Mouse (Mus musculus): ENCODE data around the gene Foxm1. TPM values are rescaled to one million over a fixed set of nuclear protein-coding genes. Genes with fewer than 3 reads are reported as not detected.
A peak's percentile ranks its signal among the peaks of the same experiment; 100 is the strongest.

Foxm1 gene
- polyA plus RNA-seq, 1 experiment from 2014 or later: 34.9 TPM

DNA sequence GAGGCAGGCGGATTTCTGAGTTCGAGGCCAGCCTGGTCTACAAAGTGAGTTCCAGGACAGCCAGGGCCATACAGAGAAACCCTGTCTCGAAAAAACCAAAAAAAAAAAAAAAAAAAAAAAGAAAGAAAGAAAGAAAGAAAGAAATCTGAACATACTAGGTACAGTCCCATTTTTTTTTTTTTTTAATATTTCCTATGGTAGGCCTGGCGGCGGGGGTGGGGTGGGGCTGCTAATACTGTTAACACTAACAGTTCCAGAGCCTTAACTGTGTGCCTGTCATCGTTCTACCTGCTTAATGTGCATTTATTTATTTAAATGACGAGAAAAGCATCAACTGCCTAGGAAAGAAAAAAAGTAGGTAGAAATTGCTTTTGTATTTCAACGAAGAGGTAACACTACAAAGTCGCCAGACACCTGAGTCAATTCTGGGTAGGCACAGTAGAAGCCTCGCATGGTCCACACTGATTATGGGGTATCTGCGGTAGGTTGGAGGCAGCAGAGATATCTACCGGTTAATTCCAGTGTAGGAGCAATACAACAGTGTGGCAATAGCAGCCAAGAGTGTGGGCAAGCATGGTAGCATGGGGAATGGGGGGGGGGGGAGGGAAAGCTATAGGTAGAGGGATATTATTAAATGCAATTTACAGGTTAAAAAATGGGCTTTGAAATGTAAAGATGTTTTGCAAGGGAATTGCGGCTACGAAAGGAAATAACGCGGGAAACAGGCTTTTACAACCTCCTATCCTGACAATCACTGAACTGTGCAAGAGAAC, 60.9 kb downstream of the Foxm1 start:
- Histone ChIP-seq H3K9me3 (ENCODE audit: control insufficient read depth, low read depth, low read length) (no peaks in the 10 kb centered on the region), H3K9ac (replicated peaks; ENCODE audit: low read depth, low read length) (peak overlapping the region; percentile 63), H3K4me1 (ENCODE audit: control insufficient read depth, insufficient read depth, low read length) (0 out of 2 replicates have a peak, but pooled peaks cover 3% of the 10 kb centered on the region), H3K27me3 (ENCODE audit: control insufficient read depth, insufficient read depth, low read length) (no peaks in the 10 kb centered on the region), H3K36me3 (ENCODE audit: control insufficient read depth, insufficient read depth, low read length) (peaks cover 4% of the 10 kb centered on the region), H3K4me2 (replicated peaks; ENCODE audit: low read depth, low read length) (peak overlapping the region; percentile 70), H3K27ac (ENCODE audit: low read length) (peak overlapping the region; percentile 90), H3K4me3 (ENCODE audit: low read depth, low read length) (peak overlapping the region; percentile 60)
- ATAC-seq (ENCODE audit: insufficient number of reproducible peaks, insufficient read depth, low FRiP score, low read depth): peak; percentile 39; the same call in 1 of the 2 replicates
- 40% methylated on average over 15 of the region's 16 CpGs for WGBS

DNA sequence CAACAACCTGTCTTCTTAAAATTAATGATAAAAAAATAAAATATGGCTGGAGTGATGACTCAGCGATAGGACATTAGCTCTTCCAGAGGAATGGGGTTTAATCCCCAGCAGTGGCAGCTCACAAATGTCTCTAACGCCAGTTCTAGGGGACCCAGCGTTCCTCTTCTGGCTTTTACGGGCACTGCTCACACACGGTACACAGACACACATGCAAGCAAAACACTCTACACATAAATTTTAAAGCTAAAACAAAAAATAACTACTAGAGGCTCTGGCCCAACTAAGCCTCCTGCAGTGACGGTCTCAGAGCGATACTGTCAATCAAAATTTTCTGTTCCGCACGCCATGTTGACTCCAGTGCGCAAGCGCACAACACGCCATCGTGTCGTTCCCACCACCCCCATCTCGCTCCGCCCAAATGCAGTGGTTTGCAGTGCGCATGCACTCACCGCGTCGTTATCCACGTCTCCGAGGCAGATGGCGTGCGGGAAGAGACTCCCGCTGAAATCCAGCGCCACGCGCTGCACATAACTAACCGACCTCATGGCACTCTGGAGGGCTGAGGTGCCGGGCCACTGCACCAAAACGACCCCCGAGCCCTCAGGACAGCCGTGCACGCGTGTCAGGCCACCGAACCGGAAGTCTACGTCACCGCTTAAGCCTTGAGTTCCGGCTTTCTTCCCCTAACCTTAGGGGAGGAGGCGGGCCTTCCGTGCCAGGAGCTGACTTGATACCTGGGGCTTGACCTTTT, 61.7 kb downstream of the Foxm1 start, which contains the start of gene Itfg2:
TSS of gene Itfg2 (minus strand) at position 663 of the 751 bp plus-strand sequence.
- ATAC-seq (ENCODE audit: insufficient number of reproducible peaks, insufficient read depth, low FRiP score, low read depth): peak; percentile 94
- peak within 1 kb of the TSS; percentile 60 for H3K4me3 ChIP-seq (ENCODE audit: low read depth, low read length)
- H3K27ac ChIP-seq (ENCODE audit: low read length): peak within 1 kb of the TSS; percentile 90
- H3K27me3 ChIP-seq (ENCODE audit: control insufficient read depth, insufficient read depth, low read length): no peaks in the 10 kb centered on the region
- no peaks in the 10 kb centered on the region for H3K9me3 ChIP-seq (ENCODE audit: control insufficient read depth, low read depth, low read length)
- peaks cover 11% of the 10 kb centered on the region for H3K36me3 ChIP-seq (ENCODE audit: control insufficient read depth, insufficient read depth, low read length)
- H3K4me2 ChIP-seq (replicated peaks; ENCODE audit: low read depth, low read length): peak within 1 kb of the TSS; percentile 70
- peak within 1 kb of the TSS; percentile 63 for H3K9ac ChIP-seq (replicated peaks; ENCODE audit: low read depth, low read length)
- 0% methylated on average over 42 of the region's 42 CpGs for WGBS
- 0 out of 2 replicates have a peak, but pooled peaks cover 3% of the 10 kb centered on the region for H3K4me1 ChIP-seq (ENCODE audit: control insufficient read depth, insufficient read depth, low read length)

DNA sequence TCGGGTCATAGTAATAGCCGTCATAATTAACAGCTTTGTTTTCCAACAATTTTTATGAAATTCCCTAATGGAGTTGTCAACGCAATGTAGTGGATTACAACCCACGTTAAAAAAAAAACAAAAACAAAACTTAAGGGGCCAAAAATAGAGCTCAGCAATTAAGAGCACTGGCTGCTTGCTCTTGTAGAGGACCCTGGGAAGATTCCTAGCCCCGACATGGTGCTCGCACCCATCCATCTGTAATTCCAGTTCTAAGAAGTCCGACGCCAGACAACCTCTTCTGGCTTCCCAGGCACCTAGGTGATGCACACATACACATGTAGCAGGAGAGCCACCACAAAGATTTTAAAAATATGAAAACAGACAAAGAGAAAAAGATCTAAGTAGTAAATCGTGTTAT, 62.3 kb downstream of the Foxm1 start:
- H3K4me2 ChIP-seq (replicated peaks; ENCODE audit: low read depth, low read length): peak overlapping the region; percentile 70
- no peaks in the 10 kb centered on the region for H3K9me3 ChIP-seq (ENCODE audit: control insufficient read depth, low read depth, low read length)
- ATAC-seq (ENCODE audit: insufficient number of reproducible peaks, insufficient read depth, low FRiP score, low read depth): no peak
- H3K4me3 ChIP-seq (ENCODE audit: low read depth, low read length): peak overlapping the region; percentile 60
- H3K27me3 ChIP-seq (ENCODE audit: control insufficient read depth, insufficient read depth, low read length): no peaks in the 10 kb centered on the region
- H3K9ac ChIP-seq (replicated peaks; ENCODE audit: low read depth, low read length): peak overlapping the region; percentile 63; the same call in 1 of the 2 replicates
- peak overlapping the region; percentile 90; the same call in 1 of the 2 replicates for H3K27ac ChIP-seq (ENCODE audit: low read length)
- peaks cover 16% of the 10 kb centered on the region for H3K36me3 ChIP-seq (ENCODE audit: control insufficient read depth, insufficient read depth, low read length)
- WGBS: 17% methylated on average over 9 of the region's 9 CpGs
- H3K4me1 ChIP-seq (ENCODE audit: control insufficient read depth, insufficient read depth, low read length): 0 out of 2 replicates have a peak, but pooled peaks cover 3% of the 10 kb centered on the region

Other genes starting within 250 kb of the Foxm1 start
- 124 and 139 TPM in 2 replicates for gene Tspan9, start 219.4 kb upstream of the Foxm1 start, polyA plus RNA-seq (2014; fragmentation: Nextera tagmentation; extraction: Ambion mirVana)
- gene Tead4, start 62.1 kb upstream of the Foxm1 start, polyA plus RNA-seq (2014; fragmentation: Nextera tagmentation; extraction: Ambion mirVana): 1.4 TPM in 2 replicates
- 18.5 and 21.7 TPM in 2 replicates for gene Tulp3, start 7.1 kb upstream of the Foxm1 start, polyA plus RNA-seq (2014; fragmentation: Nextera tagmentation; extraction: Ambion mirVana)
- gene Rhno1, start 56 bp upstream of the Foxm1 start, polyA plus RNA-seq (2014; fragmentation: Nextera tagmentation; extraction: Ambion mirVana): 126 and 137 TPM in 2 replicates
- gene Tex52, start 12.5 kb downstream of the Foxm1 start, polyA plus RNA-seq (2014; fragmentation: Nextera tagmentation; extraction: Ambion mirVana): 0.30 and 0.39 TPM in 2 replicates
- gene Gm44596, start 12.5 kb downstream of the Foxm1 start, polyA plus RNA-seq (2014; fragmentation: Nextera tagmentation; extraction: Ambion mirVana): not detected in 2 replicates
- gene Nrip2, start 36.3 kb downstream of the Foxm1 start, polyA plus RNA-seq (2014; fragmentation: Nextera tagmentation; extraction: Ambion mirVana): 5.8 and 7.4 TPM in 2 replicates
- 33.4 and 39.0 TPM in 2 replicates for gene Itfg2, start 62.0 kb downstream of the Foxm1 start, polyA plus RNA-seq (2014; fragmentation: Nextera tagmentation; extraction: Ambion mirVana)
- 392 and 413 TPM in 2 replicates for gene Fkbp4, start 75.7 kb downstream of the Foxm1 start, polyA plus RNA-seq (2014; fragmentation: Nextera tagmentation; extraction: Ambion mirVana)
- 0.07 and 0.10 TPM in 2 replicates for gene Pzp, start 163.8 kb downstream of the Foxm1 start, polyA plus RNA-seq (2014; fragmentation: Nextera tagmentation; extraction: Ambion mirVana)
- gene A2ml1, start 218.6 kb downstream of the Foxm1 start, polyA plus RNA-seq (2014; fragmentation: Nextera tagmentation; extraction: Ambion mirVana): 3.8 and 4.4 TPM in 2 replicates

Measured in stomach, embryonic 14.5 days (tissue).